Mouse (Mus musculus) hindbrain, embryonic 16.5 days (tissue): Measurements from ENCODE around the gene Olfr784. TPM values are rescaled to one million over a fixed set of nuclear protein-coding genes. Genes with fewer than 3 reads are reported as not detected.

Experiments
- polyA plus RNA-seq: library from polyadenylated mRNA; unstranded; fragments of >200 nt; fragmentation: Nextera tagmentation; extraction: Ambion mirVana; gene quantifications from 2 replicates; pipeline ENCODE4 v1.2.1, GENCODE M21; 2015

Olfr784 gene
- polyA plus RNA-seq, 1 experiment from 2014 or later = 0.15 TPM

Other genes starting within 250 kb of the Olfr784 start
- gene Olfr770, start 245.1 kb upstream of the Olfr784 start, polyA plus RNA-seq = not detected in 2 replicates
- gene Olfr771, start 219.3 kb upstream of the Olfr784 start, polyA plus RNA-seq = not detected in 2 replicates
- not detected in 2 replicates for gene Olfr772, start 206.2 kb upstream of the Olfr784 start, polyA plus RNA-seq
- not detected in 2 replicates for gene Olfr773, start 196.7 kb upstream of the Olfr784 start, polyA plus RNA-seq
- not detected in 2 replicates for gene Olfr774, start 147.9 kb upstream of the Olfr784 start, polyA plus RNA-seq
- gene Olfr775, start 135.7 kb upstream of the Olfr784 start, polyA plus RNA-seq = not detected in 2 replicates
- not detected in 2 replicates for gene Olfr776, start 125.0 kb upstream of the Olfr784 start, polyA plus RNA-seq
- not detected in 2 replicates for gene Olfr777, start 112.6 kb upstream of the Olfr784 start, polyA plus RNA-seq
- not detected in 2 replicates for gene Olfr780, start 66.0 kb upstream of the Olfr784 start, polyA plus RNA-seq
- not detected in 2 replicates for gene Olfr781, start 55.2 kb upstream of the Olfr784 start, polyA plus RNA-seq
- not detected in 2 replicates for gene Olfr782, start 35.2 kb upstream of the Olfr784 start, polyA plus RNA-seq
- not detected in 2 replicates for gene Olfr785, start 21.3 kb downstream of the Olfr784 start, polyA plus RNA-seq
- gene Olfr786, start 43.2 kb downstream of the Olfr784 start, polyA plus RNA-seq = not detected in 2 replicates
- gene Olfr787, start 77.8 kb downstream of the Olfr784 start, polyA plus RNA-seq = not detected in 2 replicates
- gene Olfr788, start 86.9 kb downstream of the Olfr784 start, polyA plus RNA-seq = not detected in 2 replicates
- gene Olfr789, start 100.7 kb downstream of the Olfr784 start, polyA plus RNA-seq = not detected in 2 replicates
- gene Olfr790, start 114.4 kb downstream of the Olfr784 start, polyA plus RNA-seq = not detected in 2 replicates
- not detected in 2 replicates for gene Olfr791, start 137.7 kb downstream of the Olfr784 start, polyA plus RNA-seq
- not detected in 2 replicates for gene Olfr792, start 155.1 kb downstream of the Olfr784 start, polyA plus RNA-seq
- gene Olfr794, start 183.6 kb downstream of the Olfr784 start, polyA plus RNA-seq = not detected in 2 replicates
- not detected in 2 replicates for gene Olfr796, start 228.5 kb downstream of the Olfr784 start, polyA plus RNA-seq
- not detected in 2 replicates for gene Olfr798, start 243.9 kb downstream of the Olfr784 start, polyA plus RNA-seq